Mouse (Mus musculus): ENCODE data around the gene Mapk3. TPM values are rescaled to one million over a fixed set of nuclear protein-coding genes. Genes with fewer than 3 reads are reported as not detected.

The Mapk3 gene
- polyA plus RNA-seq, 1 experiment from 2014 or later: 75.3 TPM

Other genes starting within 250 kb of the Mapk3 start
- 209 and 212 TPM in 2 replicates for gene Eif3c, start 193.2 kb upstream of the Mapk3 start, polyA plus RNA-seq (2015; fragmentation: Nextera tagmentation; extraction: Ambion mirVana)
- gene Apobr, start 174.7 kb upstream of the Mapk3 start, polyA plus RNA-seq (2015; fragmentation: Nextera tagmentation; extraction: Ambion mirVana): 0.38 and 0.46 TPM in 2 replicates
- gene Cln3, start 173.8 kb upstream of the Mapk3 start, polyA plus RNA-seq (2015; fragmentation: Nextera tagmentation; extraction: Ambion mirVana): 26.3 and 30.8 TPM in 2 replicates
- gene Il27, start 164.7 kb upstream of the Mapk3 start, polyA plus RNA-seq (2015; fragmentation: Nextera tagmentation; extraction: Ambion mirVana): not detected in 2 replicates
- 2.1 and 2.5 TPM in 2 replicates for gene Nupr1, start 128.7 kb upstream of the Mapk3 start, polyA plus RNA-seq (2015; fragmentation: Nextera tagmentation; extraction: Ambion mirVana)
- 57.3 and 64.6 TPM in 2 replicates for gene Sgf29, start 110.3 kb upstream of the Mapk3 start, polyA plus RNA-seq (2015; fragmentation: Nextera tagmentation; extraction: Ambion mirVana)
- gene Sult1a1, start 83.2 kb upstream of the Mapk3 start, polyA plus RNA-seq (2015; fragmentation: Nextera tagmentation; extraction: Ambion mirVana): 0.46 and 0.68 TPM in 2 replicates
- gene Bola2, start 64.2 kb upstream of the Mapk3 start, polyA plus RNA-seq (2015; fragmentation: Nextera tagmentation; extraction: Ambion mirVana): 183 and 187 TPM in 2 replicates
- gene Slx1b, start 63.8 kb upstream of the Mapk3 start, polyA plus RNA-seq (2015; fragmentation: Nextera tagmentation; extraction: Ambion mirVana): 16.6 TPM in 2 replicates
- gene Coro1a, start 51.8 kb upstream of the Mapk3 start, polyA plus RNA-seq (2015; fragmentation: Nextera tagmentation; extraction: Ambion mirVana): 72.7 and 77.1 TPM in 2 replicates
- gene Gdpd3, start 6.7 kb downstream of the Mapk3 start, polyA plus RNA-seq (2015; fragmentation: Nextera tagmentation; extraction: Ambion mirVana): 1.7 and 2.8 TPM in 2 replicates
- 124 and 143 TPM in 2 replicates for gene Ypel3, start 17.4 kb downstream of the Mapk3 start, polyA plus RNA-seq (2015; fragmentation: Nextera tagmentation; extraction: Ambion mirVana)
- 0.43 and 0.55 TPM in 2 replicates for gene Tbx6, start 21.9 kb downstream of the Mapk3 start, polyA plus RNA-seq (2015; fragmentation: Nextera tagmentation; extraction: Ambion mirVana)
- 246 and 258 TPM in 2 replicates for gene Ppp4c, start 32.9 kb downstream of the Mapk3 start, polyA plus RNA-seq (2015; fragmentation: Nextera tagmentation; extraction: Ambion mirVana)
- gene Fam57b, start 38.1 kb downstream of the Mapk3 start, polyA plus RNA-seq (2015; fragmentation: Nextera tagmentation; extraction: Ambion mirVana): 27.0 and 30.0 TPM in 2 replicates
- gene 4930451I11Rik, start 72.0 kb downstream of the Mapk3 start, polyA plus RNA-seq (2015; fragmentation: Nextera tagmentation; extraction: Ambion mirVana): not detected in 2 replicates
- 4.1 and 4.2 TPM in 2 replicates for gene Doc2a, start 87.8 kb downstream of the Mapk3 start, polyA plus RNA-seq (2015; fragmentation: Nextera tagmentation; extraction: Ambion mirVana)
- gene Hirip3, start 102.4 kb downstream of the Mapk3 start, polyA plus RNA-seq (2015; fragmentation: Nextera tagmentation; extraction: Ambion mirVana): 47.7 and 49.1 TPM in 2 replicates
- gene Ino80e, start 102.8 kb downstream of the Mapk3 start, polyA plus RNA-seq (2015; fragmentation: Nextera tagmentation; extraction: Ambion mirVana): 94.9 and 96.2 TPM in 2 replicates
- gene Taok2, start 125.1 kb downstream of the Mapk3 start, polyA plus RNA-seq (2015; fragmentation: Nextera tagmentation; extraction: Ambion mirVana): 51.9 and 60.0 TPM in 2 replicates
- gene Tmem219, start 163.3 kb downstream of the Mapk3 start, polyA plus RNA-seq (2015; fragmentation: Nextera tagmentation; extraction: Ambion mirVana): 30.5 and 35.3 TPM in 2 replicates
- gene Kctd13, start 169.3 kb downstream of the Mapk3 start, polyA plus RNA-seq (2015; fragmentation: Nextera tagmentation; extraction: Ambion mirVana): 69.4 and 69.8 TPM in 2 replicates
- gene Asphd1, start 190.0 kb downstream of the Mapk3 start, polyA plus RNA-seq (2015; fragmentation: Nextera tagmentation; extraction: Ambion mirVana): 2.5 and 5.1 TPM in 2 replicates
- 16.8 and 18.4 TPM in 2 replicates for gene Sez6l2, start 191.0 kb downstream of the Mapk3 start, polyA plus RNA-seq (2015; fragmentation: Nextera tagmentation; extraction: Ambion mirVana)
- 82.9 and 95.8 TPM in 2 replicates for gene Cdipt, start 216.3 kb downstream of the Mapk3 start, polyA plus RNA-seq (2015; fragmentation: Nextera tagmentation; extraction: Ambion mirVana)
- gene Cdiptos, start 216.5 kb downstream of the Mapk3 start, polyA plus RNA-seq (2015; fragmentation: Nextera tagmentation; extraction: Ambion mirVana): 0.42 and 1.2 TPM in 2 replicates

Measured in forebrain, embryonic 13.5 days (tissue).